Mouse (Mus musculus): ENCODE measurements at regions not wholly inside any gene's neighbourhood (a gene's known extent, or its start where the extent isn't known, plus 50 kb on each side); places are given as distances from the start of the nearest gene placed in this dataset.
"Not testable (repeated sequence)": the region's sequence is repeated elsewhere in the genome, so short reads cannot be mapped to it uniquely, and the experiment has no call there.

DNA sequence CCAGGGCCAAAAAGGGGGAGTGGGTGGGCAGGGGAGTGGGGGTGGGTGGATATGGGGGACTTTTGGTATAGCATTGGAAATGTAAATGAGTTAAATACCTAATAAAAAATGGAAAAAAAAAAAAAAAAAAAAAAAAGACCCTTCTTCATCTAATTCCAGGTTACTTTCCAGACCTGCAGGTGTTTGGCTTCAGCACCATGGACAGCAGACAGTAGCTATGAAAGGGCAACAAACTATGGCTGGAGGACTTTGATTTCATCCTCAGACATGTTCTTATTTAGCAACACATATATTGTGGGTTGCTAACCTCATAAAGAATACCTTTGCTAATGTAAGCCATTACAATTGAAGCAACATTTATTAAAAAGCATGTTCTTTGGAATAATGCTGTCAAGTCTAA, 342.0 kb upstream of the Klhl29 start:
- not testable (repeated sequence) for H3K4me1 ChIP-seq (ENCODE audit: control insufficient read depth, insufficient read depth, low read length); ATAC-seq (ENCODE audit: low FRiP score); H3K4me2 ChIP-seq; H3K27ac ChIP-seq (ENCODE audit: low read depth, low read length); H3K27me3 ChIP-seq (ENCODE audit: control insufficient read depth, insufficient read depth, low read length); H3K4me3 ChIP-seq (ENCODE audit: low read depth, low read length); H3K9me3 ChIP-seq (ENCODE audit: control insufficient read depth, low read length); DNase-seq (ENCODE audit: low spot score, missing footprints); H3K36me3 ChIP-seq (ENCODE audit: control insufficient read depth, insufficient read depth, low read length); H3K9ac ChIP-seq (ENCODE audit: low read length)

DNA sequence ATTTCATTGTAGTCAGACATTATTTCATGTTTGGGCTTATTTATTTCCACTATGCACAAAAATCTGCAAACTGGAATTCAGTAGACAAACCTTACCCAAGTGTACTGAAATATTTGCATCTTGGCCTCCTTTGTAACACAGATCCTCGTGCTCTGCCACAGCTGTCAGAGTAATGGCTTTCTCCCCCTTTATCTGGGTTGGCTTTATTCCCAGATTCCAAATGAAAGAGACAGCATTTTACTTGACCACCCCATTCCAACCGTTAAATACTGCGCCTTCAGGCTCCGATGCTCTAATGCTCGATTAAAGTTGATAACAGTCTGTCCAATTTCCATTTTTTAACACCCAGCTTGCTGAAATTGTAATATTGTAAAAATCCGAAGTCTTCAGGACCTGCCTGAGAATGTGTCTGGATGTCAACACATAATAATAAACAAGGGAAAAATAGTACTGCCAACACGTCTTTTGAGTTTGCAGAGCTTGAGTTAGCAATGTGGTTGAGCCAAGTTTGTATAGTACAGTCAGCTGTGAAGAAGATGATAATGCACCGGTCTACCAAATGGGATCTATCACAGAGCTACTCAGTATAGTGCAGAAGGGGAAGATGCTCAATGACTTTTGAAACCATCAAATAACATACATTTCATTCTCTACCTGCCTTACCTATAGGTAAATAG, 323.4 kb upstream of the Klhl29 start:
- no peak overlapping the region for H3K4me3 ChIP-seq (ENCODE audit: low read depth, low read length)
- H3K36me3 ChIP-seq (ENCODE audit: control insufficient read depth, insufficient read depth, low read length): no peaks in the 10 kb centered on the region
- DNase-seq (ENCODE audit: low spot score, missing footprints): no peak
- no peak overlapping the region for H3K9ac ChIP-seq (ENCODE audit: low read length)
- ATAC-seq (ENCODE audit: low FRiP score): no peak
- no peaks in the 10 kb centered on the region for H3K9me3 ChIP-seq (ENCODE audit: control insufficient read depth, low read length)
- no peak overlapping the region for H3K27ac ChIP-seq (ENCODE audit: low read depth, low read length)
- no peak overlapping the region for H3K4me2 ChIP-seq
- no peaks in the 10 kb centered on the region for H3K4me1 ChIP-seq (ENCODE audit: control insufficient read depth, insufficient read depth, low read length)
- 87% methylated on average over 8 of the region's 8 CpGs for WGBS
- H3K27me3 ChIP-seq (ENCODE audit: control insufficient read depth, insufficient read depth, low read length): no peaks in the 10 kb centered on the region

DNA sequence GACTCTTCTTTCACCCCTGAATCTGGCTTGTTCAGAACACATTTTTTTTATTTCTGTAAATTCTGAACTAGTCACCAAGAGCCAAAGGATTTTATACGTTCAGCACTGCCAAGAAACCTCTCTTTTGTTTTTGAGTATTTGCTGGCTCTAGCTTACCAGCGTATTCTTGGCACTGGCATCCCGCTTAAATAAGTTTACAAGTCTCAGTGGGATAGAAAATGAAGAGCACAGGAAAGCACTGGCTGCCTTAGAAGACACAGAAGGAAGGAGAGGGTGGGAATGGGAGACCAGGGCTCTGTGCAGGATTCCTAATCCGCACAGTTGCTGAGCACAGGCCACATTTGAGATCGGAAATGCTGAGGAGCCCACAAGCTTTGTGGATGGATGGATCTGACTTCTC, 306.7 kb upstream of the Klhl29 start:
- Histone ChIP-seq H3K4me1 (ENCODE audit: control insufficient read depth, insufficient read depth, low read length) (no peaks in the 10 kb centered on the region), H3K9me3 (ENCODE audit: control insufficient read depth, low read length) (no peaks in the 10 kb centered on the region), H3K9ac (ENCODE audit: low read length) (no peak overlapping the region), H3K27ac (ENCODE audit: low read depth, low read length) (no peak overlapping the region), H3K4me2 (no peak overlapping the region), H3K4me3 (ENCODE audit: low read depth, low read length) (no peak overlapping the region), H3K36me3 (ENCODE audit: control insufficient read depth, insufficient read depth, low read length) (no peaks in the 10 kb centered on the region), H3K27me3 (ENCODE audit: control insufficient read depth, insufficient read depth, low read length) (no peaks in the 10 kb centered on the region)
- DNase-seq (ENCODE audit: low spot score, missing footprints) (no peak), ATAC-seq (ENCODE audit: low FRiP score) (no peak)
- 87% methylated on average over 5 of the region's 5 CpGs for WGBS

DNA sequence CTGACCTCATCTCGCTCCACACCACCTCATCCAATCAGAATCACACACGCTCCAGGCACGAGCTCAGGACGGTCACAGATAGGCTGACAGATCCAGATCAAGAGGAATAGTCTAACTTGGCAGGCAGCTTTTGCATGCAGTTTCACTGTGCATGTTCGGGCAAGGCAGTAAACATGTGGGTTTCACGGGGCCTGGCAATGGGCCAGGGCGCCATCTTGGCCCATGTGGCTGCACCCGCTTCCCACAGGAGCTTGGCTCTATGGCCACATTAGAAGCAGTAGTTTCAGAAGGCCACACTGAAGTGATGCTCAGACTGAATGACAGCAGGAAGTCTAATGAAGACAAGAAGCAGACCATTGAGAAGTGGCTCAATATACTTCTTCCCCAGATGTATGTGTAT, 302.6 kb upstream of the Klhl29 start:
- H3K9ac ChIP-seq (ENCODE audit: low read length); ATAC-seq (ENCODE audit: low FRiP score); H3K36me3 ChIP-seq (ENCODE audit: control insufficient read depth, insufficient read depth, low read length); H3K4me1 ChIP-seq (ENCODE audit: control insufficient read depth, insufficient read depth, low read length); H3K4me2 ChIP-seq; H3K27me3 ChIP-seq (ENCODE audit: control insufficient read depth, insufficient read depth, low read length); H3K27ac ChIP-seq (ENCODE audit: low read depth, low read length); H3K9me3 ChIP-seq (ENCODE audit: control insufficient read depth, low read length); H3K4me3 ChIP-seq (ENCODE audit: low read depth, low read length); DNase-seq (ENCODE audit: low spot score, missing footprints): not testable (repeated sequence)
- 90% methylated on average over 8 of the region's 8 CpGs for WGBS

DNA sequence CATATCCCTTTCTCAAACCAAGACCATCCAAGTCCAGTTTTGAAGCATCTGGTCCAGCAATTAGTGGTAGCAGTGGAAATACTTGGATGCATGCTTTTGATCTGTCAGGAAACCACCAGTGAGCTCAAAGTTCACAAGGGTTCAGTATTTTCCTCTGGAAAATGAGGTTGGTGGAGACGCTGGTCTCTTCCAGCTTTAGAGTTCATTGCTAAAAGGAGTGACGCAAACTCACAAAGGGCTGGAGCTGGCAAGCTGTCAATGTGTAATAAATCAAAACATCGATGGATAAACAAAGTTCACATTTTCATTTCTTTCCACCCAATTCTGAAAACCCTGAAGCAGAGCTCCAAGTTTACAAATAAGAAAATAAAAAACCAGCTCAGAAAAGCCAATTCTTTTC, 293.0 kb upstream of the Klhl29 start:
- DNase-seq (ENCODE audit: low spot score, missing footprints) (no peak), ATAC-seq (ENCODE audit: low FRiP score) (no peak)
- Histone ChIP-seq H3K27ac (ENCODE audit: low read depth, low read length) (no peak overlapping the region), H3K4me3 (ENCODE audit: low read depth, low read length) (no peak overlapping the region), H3K4me1 (ENCODE audit: control insufficient read depth, insufficient read depth, low read length) (no peaks in the 10 kb centered on the region), H3K36me3 (ENCODE audit: control insufficient read depth, insufficient read depth, low read length) (no peaks in the 10 kb centered on the region), H3K4me2 (no peak overlapping the region), H3K9ac (ENCODE audit: low read length) (no peak overlapping the region), H3K9me3 (ENCODE audit: control insufficient read depth, low read length) (no peaks in the 10 kb centered on the region), H3K27me3 (ENCODE audit: control insufficient read depth, insufficient read depth, low read length) (no peaks in the 10 kb centered on the region)
- WGBS: 88% methylated on average over 3 of the region's 3 CpGs

DNA sequence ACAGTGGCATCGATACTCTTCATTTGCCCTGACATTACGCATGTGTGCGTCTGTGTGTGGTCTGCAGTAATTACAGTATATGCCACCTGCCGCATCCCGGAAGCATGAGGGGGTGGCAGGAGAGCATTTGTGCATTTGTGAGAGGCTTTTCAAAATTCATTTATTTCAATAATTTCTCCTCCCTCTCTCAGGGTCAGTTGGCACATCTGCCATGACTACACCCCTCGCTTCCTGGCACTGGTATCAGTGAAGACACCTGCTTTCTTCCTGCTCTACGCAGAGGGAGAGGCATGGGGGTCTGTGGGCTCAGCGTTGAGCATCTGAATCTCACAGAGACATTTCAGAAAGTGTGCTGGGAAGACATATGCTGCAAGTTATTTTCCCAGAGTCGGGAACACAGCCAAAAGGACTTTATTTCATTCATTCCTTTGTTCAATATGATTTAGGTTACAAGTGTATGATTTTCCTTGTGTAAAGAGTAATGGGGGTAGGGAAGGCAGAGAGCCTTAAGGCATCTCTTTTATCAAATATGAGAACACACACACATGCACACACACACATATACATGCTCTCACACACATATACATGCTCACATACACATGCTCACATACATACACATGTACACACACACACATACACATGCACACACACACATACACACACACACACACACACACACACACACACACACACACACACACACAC, 262.2 kb upstream of the Klhl29 start:
- Histone ChIP-seq H3K4me1 (ENCODE audit: control insufficient read depth, insufficient read depth, low read length) (no peaks in the 10 kb centered on the region), H3K4me3 (ENCODE audit: low read depth, low read length) (no peak overlapping the region), H3K9ac (ENCODE audit: low read length) (no peak overlapping the region), H3K36me3 (ENCODE audit: control insufficient read depth, insufficient read depth, low read length) (no peaks in the 10 kb centered on the region), H3K9me3 (ENCODE audit: control insufficient read depth, low read length) (no peaks in the 10 kb centered on the region), H3K27ac (ENCODE audit: low read depth, low read length) (no peak overlapping the region), H3K27me3 (ENCODE audit: control insufficient read depth, insufficient read depth, low read length) (no peaks in the 10 kb centered on the region), H3K4me2 (no peak overlapping the region)
- DNase-seq (ENCODE audit: low spot score, missing footprints) (no peak), ATAC-seq (ENCODE audit: low FRiP score) (no peak)
- 90% methylated on average over 9 of the region's 9 CpGs for WGBS

DNA sequence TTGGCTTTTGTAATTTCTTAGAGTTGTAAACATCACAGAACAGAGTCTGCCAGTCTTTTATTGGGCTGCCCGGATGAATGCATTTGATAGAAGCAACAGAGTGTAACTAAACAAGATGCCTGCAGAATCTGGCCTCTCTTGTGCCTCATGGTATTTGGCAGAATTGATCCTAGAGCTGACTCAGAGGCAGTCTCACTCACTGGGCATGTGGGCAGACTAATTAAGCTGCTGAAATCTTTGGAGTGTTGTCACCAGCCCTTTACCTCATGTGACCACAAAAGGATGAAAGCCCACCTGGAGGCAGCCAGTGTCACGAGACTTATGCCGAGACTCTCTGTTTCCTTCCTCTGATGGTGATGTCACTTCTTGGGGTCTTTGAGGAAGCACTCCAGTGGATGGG, 258.5 kb upstream of the Klhl29 start:
- Histone ChIP-seq H3K4me3 (ENCODE audit: low read depth, low read length) (no peak overlapping the region), H3K9ac (ENCODE audit: low read length) (no peak overlapping the region), H3K27ac (ENCODE audit: low read depth, low read length) (no peak overlapping the region), H3K9me3 (ENCODE audit: control insufficient read depth, low read length) (no peaks in the 10 kb centered on the region), H3K27me3 (ENCODE audit: control insufficient read depth, insufficient read depth, low read length) (no peaks in the 10 kb centered on the region), H3K4me1 (ENCODE audit: control insufficient read depth, insufficient read depth, low read length) (no peaks in the 10 kb centered on the region), H3K36me3 (ENCODE audit: control insufficient read depth, insufficient read depth, low read length) (no peaks in the 10 kb centered on the region), H3K4me2 (no peak overlapping the region)
- no peak for ATAC-seq (ENCODE audit: low FRiP score)
- WGBS: 88% methylated on average over 3 of the region's 3 CpGs
- DNase-seq (ENCODE audit: low spot score, missing footprints): no peak

DNA sequence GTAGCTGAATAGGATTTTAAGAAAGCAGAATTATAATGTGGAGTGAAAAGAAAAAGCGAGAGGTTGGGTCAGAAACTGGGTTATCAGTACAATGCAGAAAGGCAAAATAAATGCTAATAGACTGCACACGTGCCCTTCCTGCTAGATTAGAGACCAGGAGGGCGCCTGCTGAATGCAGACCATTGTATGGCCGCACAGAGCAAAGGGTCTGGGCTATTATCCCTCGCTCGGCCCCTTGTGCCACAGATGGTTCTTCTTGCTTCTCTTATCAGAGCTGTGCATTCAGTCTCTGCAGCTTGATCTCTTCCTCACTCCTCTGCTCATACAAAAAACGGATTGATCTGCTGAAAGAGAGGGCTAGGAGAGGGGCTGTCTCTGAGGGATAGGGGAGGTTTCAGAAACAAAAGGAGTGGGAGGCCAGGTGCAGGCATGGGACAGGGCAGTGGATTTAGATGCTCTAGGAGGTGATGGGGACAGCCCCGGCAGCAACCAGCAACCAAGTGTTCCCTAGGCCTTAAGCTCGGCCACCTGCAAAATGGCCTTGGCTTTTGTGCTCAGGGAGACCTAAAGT, 225.7 kb upstream of the Klhl29 start:
- H3K36me3 ChIP-seq (ENCODE audit: control insufficient read depth, insufficient read depth, low read length): no peaks in the 10 kb centered on the region
- H3K27me3 ChIP-seq (ENCODE audit: control insufficient read depth, insufficient read depth, low read length): no peaks in the 10 kb centered on the region
- H3K4me1 ChIP-seq (ENCODE audit: control insufficient read depth, insufficient read depth, low read length): no peaks in the 10 kb centered on the region
- 42% methylated on average over 9 of the region's 9 CpGs for WGBS
- no peaks in the 10 kb centered on the region for H3K9me3 ChIP-seq (ENCODE audit: control insufficient read depth, low read length)
- no peak overlapping the region for H3K27ac ChIP-seq (ENCODE audit: low read depth, low read length)
- H3K4me2 ChIP-seq: no peak overlapping the region
- DNase-seq (ENCODE audit: low spot score, missing footprints) (no peak), ATAC-seq (ENCODE audit: low FRiP score) (peak; percentile 83)
- no peak overlapping the region for H3K4me3 ChIP-seq (ENCODE audit: low read depth, low read length)
- no peak overlapping the region for H3K9ac ChIP-seq (ENCODE audit: low read length)

DNA sequence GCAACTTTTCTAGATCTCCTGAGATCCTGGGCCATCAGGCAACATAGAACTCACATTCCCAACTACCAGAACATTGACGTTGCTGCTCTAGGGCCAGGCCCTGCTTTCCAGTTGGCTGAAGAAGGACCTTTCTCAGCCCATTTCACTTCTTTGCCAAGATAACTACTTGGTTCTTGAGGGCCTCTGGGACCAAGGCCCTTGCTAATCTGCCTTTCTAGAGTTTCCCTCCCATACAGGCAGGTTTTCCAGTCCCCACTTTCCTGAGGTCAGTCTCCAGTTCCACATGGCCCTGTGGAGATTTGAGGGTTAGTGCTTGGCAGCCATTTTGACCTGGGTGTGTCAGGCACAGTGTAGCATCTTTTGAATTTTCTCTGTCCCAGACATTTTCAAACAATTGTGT, 223.9 kb upstream of the Klhl29 start:
- ATAC-seq (ENCODE audit: low FRiP score): no peak
- no peak for DNase-seq (ENCODE audit: low spot score, missing footprints)
- Histone ChIP-seq H3K9me3 (ENCODE audit: control insufficient read depth, low read length) (no peaks in the 10 kb centered on the region), H3K9ac (ENCODE audit: low read length) (no peak overlapping the region), H3K4me1 (ENCODE audit: control insufficient read depth, insufficient read depth, low read length) (no peaks in the 10 kb centered on the region), H3K27ac (ENCODE audit: low read depth, low read length) (no peak overlapping the region), H3K36me3 (ENCODE audit: control insufficient read depth, insufficient read depth, low read length) (no peaks in the 10 kb centered on the region), H3K27me3 (ENCODE audit: control insufficient read depth, insufficient read depth, low read length) (no peaks in the 10 kb centered on the region), H3K4me3 (ENCODE audit: low read depth, low read length) (no peak overlapping the region), H3K4me2 (no peak overlapping the region)
- WGBS: 93% methylated on average over 1 of the region's 1 CpGs
